Mouse (Mus musculus): ENCODE data around the gene Dido1.

DNA sequence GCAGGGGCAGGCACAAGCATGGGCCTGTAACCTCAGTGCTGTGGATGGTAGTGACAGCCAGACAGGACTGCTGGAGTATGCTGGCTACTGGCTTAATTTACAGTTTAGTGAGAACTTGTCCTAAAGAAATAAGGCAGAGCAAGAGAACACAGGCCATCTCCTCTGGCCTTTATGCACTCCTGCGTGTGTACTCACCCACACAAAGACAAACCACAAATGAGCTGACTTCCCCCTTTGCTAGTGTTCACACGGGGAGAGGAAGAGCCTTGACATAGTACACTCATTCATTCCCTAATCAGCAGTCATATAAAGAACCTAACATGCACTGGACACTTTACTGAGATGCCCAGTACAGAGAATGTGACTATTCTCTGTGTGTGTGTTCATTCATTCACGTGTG, 4.7 kb downstream of the Dido1 start:
- TF ChIP-seq CTCF (IDR thresholded peaks at IDR 0.05; ENCODE audit: low read depth) (no peak), EP300 (IDR thresholded peaks at IDR 0.05; ENCODE audit: low read depth) (no peak)
